Mouse (Mus musculus): ENCODE measurements around the gene Castor2. TPM values are rescaled to one million over a fixed set of nuclear protein-coding genes. Genes with fewer than 3 reads are reported as not detected.

Castor2 gene
- polyA plus RNA-seq, 1 experiment from 2014 or later = 22.8 TPM

DNA sequence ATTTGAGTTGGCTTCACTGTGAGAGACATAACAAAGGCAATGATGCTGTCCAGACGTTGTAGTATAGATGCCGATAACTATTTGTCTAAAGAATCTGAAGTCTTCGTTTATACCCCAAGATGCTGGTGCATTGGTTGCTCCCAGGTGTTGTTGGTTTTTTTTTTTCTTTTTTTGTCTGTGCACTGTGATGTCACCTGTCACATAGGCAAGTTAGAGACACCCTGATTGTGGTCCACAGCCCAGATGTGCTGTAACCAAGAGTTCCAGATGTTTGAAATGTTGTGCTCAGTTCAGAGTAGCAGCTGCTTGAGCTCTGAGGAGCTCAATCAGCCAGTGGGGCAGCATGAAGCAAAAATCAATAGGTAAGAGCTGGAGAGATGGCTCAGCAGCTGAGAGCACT, 86.5 kb downstream of the Castor2 start:
- Histone ChIP-seq H3K4me2 (no peak overlapping the region), H3K9ac (replicated peaks) (no peak overlapping the region), H3K4me3 (replicated peaks) (no peak overlapping the region), H3K27me3 (replicated peaks) (no peaks in the 10 kb centered on the region), H3K9me3 (replicated peaks) (no peaks in the 10 kb centered on the region), H3K27ac (replicated peaks) (no peak overlapping the region), H3K36me3 (no peaks in the 10 kb centered on the region), H3K4me1 (peaks cover 23% of the 10 kb centered on the region)
- ATAC-seq (ENCODE audit: low FRiP score) = no peak
- 91% methylated on average over 3 of the region's 3 CpGs for WGBS

DNA sequence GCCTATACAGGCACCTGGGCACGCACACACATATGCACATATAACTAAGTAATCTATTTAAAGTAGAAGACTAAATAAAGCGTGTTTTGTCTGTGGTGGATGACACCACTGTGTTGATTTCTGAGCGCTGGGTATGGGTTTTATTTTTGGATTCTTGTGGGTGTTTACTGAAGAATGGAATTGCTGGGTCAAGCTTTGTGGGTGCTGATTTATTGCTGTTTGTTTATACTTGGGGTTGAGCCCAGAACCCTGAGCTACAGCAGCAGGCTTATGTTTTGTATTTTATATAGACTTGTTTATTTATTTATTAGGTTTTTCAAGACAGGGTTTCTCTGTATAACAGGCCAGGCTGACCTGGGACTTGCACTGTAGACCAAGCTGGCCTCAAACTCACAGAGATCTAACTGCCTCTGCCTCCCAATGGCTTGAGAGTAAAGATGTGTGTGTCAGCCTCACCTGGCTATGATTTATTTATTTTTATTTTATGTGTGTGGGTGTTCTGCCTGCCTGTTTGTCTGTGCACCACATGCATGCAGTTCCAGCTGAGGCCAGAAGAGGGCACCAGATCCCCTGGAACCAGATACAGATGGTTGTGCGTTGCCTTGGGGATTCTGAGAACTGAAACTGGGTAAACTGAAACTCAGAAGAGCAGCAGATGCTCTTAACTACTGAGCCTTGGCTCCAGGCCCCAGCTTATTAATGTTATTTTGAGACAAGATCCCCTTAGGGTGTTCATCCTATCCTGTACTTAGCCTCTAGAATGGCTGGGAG, 87.6 kb downstream of the Castor2 start:
- ATAC-seq (ENCODE audit: low FRiP score) = no peak
- Histone ChIP-seq H3K27ac (replicated peaks) (no peak overlapping the region), H3K36me3 (no peaks in the 10 kb centered on the region), H3K4me2 (no peak overlapping the region), H3K9ac (replicated peaks) (no peak overlapping the region), H3K4me1 (peaks cover 16% of the 10 kb centered on the region), H3K9me3 (replicated peaks) (no peaks in the 10 kb centered on the region), H3K4me3 (replicated peaks) (no peak overlapping the region), H3K27me3 (replicated peaks) (no peaks in the 10 kb centered on the region)
- WGBS = 79% methylated on average over 4 of the region's 4 CpGs

DNA sequence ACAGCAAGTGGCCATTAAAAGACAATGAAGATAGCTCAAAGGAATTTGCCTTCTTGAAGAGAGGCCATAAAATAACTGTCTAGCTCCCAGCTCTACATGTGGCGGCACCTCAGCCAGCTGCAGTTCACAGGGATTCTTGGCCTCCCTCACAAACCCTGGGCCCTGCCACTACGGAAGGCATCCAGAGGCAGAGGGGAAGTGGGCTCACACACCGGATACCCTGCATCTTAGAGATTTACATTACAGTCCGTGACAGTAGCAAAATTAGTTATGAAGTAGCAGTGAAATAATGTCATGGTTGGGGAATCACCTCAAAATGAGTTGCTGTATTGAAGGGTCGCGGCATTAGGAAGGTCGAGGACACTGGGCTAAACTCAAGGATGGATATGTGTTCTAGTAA, 89.1 kb downstream of the Castor2 start:
- ATAC-seq (ENCODE audit: low FRiP score) = no peak
- H3K4me1 ChIP-seq = peaks cover 1% of the 10 kb centered on the region
- WGBS = 53% methylated on average over 7 of the region's 7 CpGs
- H3K27me3 ChIP-seq (replicated peaks) = no peaks in the 10 kb centered on the region
- peaks cover 10% of the 10 kb centered on the region for H3K36me3 ChIP-seq
- H3K4me2 ChIP-seq = no peak overlapping the region
- H3K9ac ChIP-seq (replicated peaks) = no peak overlapping the region
- no peak overlapping the region for H3K4me3 ChIP-seq (replicated peaks)
- H3K27ac ChIP-seq (replicated peaks) = no peak overlapping the region
- no peaks in the 10 kb centered on the region for H3K9me3 ChIP-seq (replicated peaks)

DNA sequence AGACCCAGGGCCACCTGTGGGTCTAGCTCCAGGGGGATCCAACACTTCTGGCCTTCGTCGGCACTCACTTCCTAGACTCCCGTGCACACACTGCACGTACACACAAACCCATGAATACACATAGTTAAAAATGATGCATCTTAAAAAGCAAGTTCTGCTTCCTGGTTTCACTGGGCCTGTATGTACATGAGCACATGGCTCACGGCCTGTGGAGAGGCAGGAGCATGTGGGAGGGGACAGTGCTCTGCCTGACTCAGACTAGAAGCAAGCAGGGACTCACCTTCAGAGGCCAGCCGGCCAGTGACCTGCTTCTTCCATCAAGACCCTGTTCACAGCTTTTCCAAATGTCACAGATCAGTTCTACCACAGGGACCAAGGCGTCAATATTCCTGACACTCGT, 94.2 kb downstream of the Castor2 start:
- Histone ChIP-seq H3K36me3 (peaks cover 40% of the 10 kb centered on the region), H3K27ac (replicated peaks) (no peak overlapping the region), H3K4me3 (replicated peaks) (no peak overlapping the region), H3K9ac (replicated peaks) (no peak overlapping the region), H3K27me3 (replicated peaks) (no peaks in the 10 kb centered on the region), H3K4me1 (no peaks in the 10 kb centered on the region), H3K9me3 (replicated peaks) (no peaks in the 10 kb centered on the region), H3K4me2 (no peak overlapping the region)
- ATAC-seq (ENCODE audit: low FRiP score) = no peak
- 87% methylated on average over 8 of the region's 8 CpGs for WGBS

Other genes starting within 250 kb of the Castor2 start
- gene Rcc1l, start 77.1 kb downstream of the Castor2 start, polyA plus RNA-seq (2015; fragmentation: Nextera tagmentation; extraction: Ambion mirVana) = 20.3 and 21.6 TPM in 2 replicates
- 12.4 and 14.4 TPM in 2 replicates for gene Gtf2ird2, start 84.3 kb downstream of the Castor2 start, polyA plus RNA-seq (2015; fragmentation: Nextera tagmentation; extraction: Ambion mirVana)
- gene Ncf1, start 129.9 kb downstream of the Castor2 start, polyA plus RNA-seq (2015; fragmentation: Nextera tagmentation; extraction: Ambion mirVana) = 2.5 and 5.1 TPM in 2 replicates
- 136 and 143 TPM in 2 replicates for gene Gtf2i, start 215.0 kb downstream of the Castor2 start, polyA plus RNA-seq (2015; fragmentation: Nextera tagmentation; extraction: Ambion mirVana)

All from neural tube, embryonic 15.5 days (tissue).